Mouse (Mus musculus): ENCODE measurements at regions not wholly inside any gene's neighbourhood (a gene's known extent, or its start where the extent isn't known, plus 50 kb on each side); places are given as distances from the start of the nearest gene placed in this dataset.

- DNase-seq (ENCODE audit: low read depth, low spot score) (no peak), ATAC-seq (no peak)
- in situ Hi-C loops (cut with MboI; ENCODE audit: low pct_unique_long_range_greater_than_20kb): no loop called here
- no peak for TF ChIP-seq CTCF (IDR thresholded peaks at IDR 0.05)
- CTCF ChIA-PET: interaction anchor here (2.1 kb wide), 1 partner anchor 14 kb away, joined by 5 read pairs; no protein-coding TSS in a partner anchor
- POLR2A ChIA-PET: no interaction called here
- no peaks in the 10 kb centered on the region for H3K27me3 ChIP-seq
Measured at GRCm38 (mm10) chr2:79546206-79546605, 88.9 kb upstream of the Itprid2 start.

- DNase-seq (ENCODE audit: low read depth, low spot score): no peak
- TF ChIP-seq CTCF (IDR thresholded peaks at IDR 0.05): no peak
- no peaks in the 10 kb centered on the region for H3K27me3 ChIP-seq
- in situ Hi-C loops (cut with MboI; ENCODE audit: low pct_unique_long_range_greater_than_20kb): no loop called here
- ChIA-PET CTCF (interaction anchor here (1.2 to 1.3 kb wide), 2 partner anchors 14 to 25 kb away, joined by 3 read pairs; no protein-coding TSS in a partner anchor), POLR2A (no interaction called here)
- ATAC-seq: no peak
Measured at GRCm38 (mm10) chr2:79547284-79547683, 87.9 kb upstream of the Itprid2 start.

- ChIA-PET POLR2A (no interaction called here), CTCF (interaction anchor here (1.1 to 1.3 kb wide), 3 partner anchors 15 to 26 kb away, joined by 3 read pairs; no protein-coding TSS in a partner anchor)
- no peaks in the 10 kb centered on the region for H3K27me3 ChIP-seq
- peak; percentile 46 for ATAC-seq
- no peak for DNase-seq (ENCODE audit: low read depth, low spot score)
- TF ChIP-seq CTCF (IDR thresholded peaks at IDR 0.05): no peak
- in situ Hi-C loops (cut with MboI; ENCODE audit: low pct_unique_long_range_greater_than_20kb): no loop called here
Measured at GRCm38 (mm10) chr2:79548039-79548600, 87.0 kb upstream of the Itprid2 start.

GRCm38 (mm10) chr2:79549781-79550180 is 85.4 kb upstream of the Itprid2 start:
- no peak for TF ChIP-seq CTCF (IDR thresholded peaks at IDR 0.05)
- ATAC-seq (no peak), DNase-seq (ENCODE audit: low read depth, low spot score) (no peak)
- CTCF ChIA-PET: interaction anchor here (1.0 to 1.7 kb wide), 2 partner anchors 11 to 28 kb away, joined by 3 to 4 read pairs; no protein-coding TSS in a partner anchor
- no peaks in the 10 kb centered on the region for H3K27me3 ChIP-seq
- in situ Hi-C loops (cut with MboI; ENCODE audit: low pct_unique_long_range_greater_than_20kb): no loop called here
- POLR2A ChIA-PET: no interaction called here

GRCm38 (mm10) chr2:79550432-79550831 is 84.7 kb upstream of the Itprid2 start:
- ATAC-seq: no peak
- POLR2A ChIA-PET: interaction anchor here (0.6 kb wide), 1 partner anchor 464 kb away, joined by 4 read pairs; no protein-coding TSS in a partner anchor
- CTCF ChIA-PET: interaction anchor here (0.8 to 1.7 kb wide), 4 partner anchors 10 to 49 kb away, joined by 3 to 4 read pairs (median 3); no protein-coding TSS in a partner anchor
- in situ Hi-C loops (cut with MboI; ENCODE audit: low pct_unique_long_range_greater_than_20kb): no loop called here
- no peaks in the 10 kb centered on the region for H3K27me3 ChIP-seq
- no peak for TF ChIP-seq CTCF (IDR thresholded peaks at IDR 0.05)
- no peak for DNase-seq (ENCODE audit: low read depth, low spot score)

DNA sequence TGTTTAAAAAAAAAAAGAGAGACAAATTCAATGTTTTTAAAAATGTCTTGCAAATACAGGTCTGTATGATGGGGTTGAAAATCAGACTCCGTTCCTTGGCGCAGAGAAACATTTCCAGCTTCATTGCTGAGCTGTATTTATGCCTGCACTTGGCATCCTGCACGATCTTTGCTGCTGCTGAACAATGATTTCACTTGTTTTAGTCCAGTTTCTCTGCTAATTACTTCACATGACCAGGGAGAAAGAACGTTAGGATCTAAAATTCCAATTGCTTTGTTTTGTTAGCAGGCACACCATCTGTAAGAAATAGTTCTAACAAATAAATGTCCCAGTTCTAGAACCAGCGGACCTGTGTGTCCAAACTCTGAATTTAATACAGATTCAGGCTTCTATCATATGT is 82.7 kb upstream of the Itprid2 start:
- POLR2A ChIA-PET: no interaction called here
- DNase-seq (ENCODE audit: low read depth, low spot score): no peak
- CTCF ChIA-PET: interaction anchor here (1.3 kb wide), 1 partner anchor 28 kb away, joined by 3 read pairs; no protein-coding TSS in a partner anchor
- no peaks in the 10 kb centered on the region for H3K27me3 ChIP-seq
- no peak for ATAC-seq
- TF ChIP-seq CTCF (IDR thresholded peaks at IDR 0.05): no peak
- in situ Hi-C loops (cut with MboI; ENCODE audit: low pct_unique_long_range_greater_than_20kb): no loop called here

DNA sequence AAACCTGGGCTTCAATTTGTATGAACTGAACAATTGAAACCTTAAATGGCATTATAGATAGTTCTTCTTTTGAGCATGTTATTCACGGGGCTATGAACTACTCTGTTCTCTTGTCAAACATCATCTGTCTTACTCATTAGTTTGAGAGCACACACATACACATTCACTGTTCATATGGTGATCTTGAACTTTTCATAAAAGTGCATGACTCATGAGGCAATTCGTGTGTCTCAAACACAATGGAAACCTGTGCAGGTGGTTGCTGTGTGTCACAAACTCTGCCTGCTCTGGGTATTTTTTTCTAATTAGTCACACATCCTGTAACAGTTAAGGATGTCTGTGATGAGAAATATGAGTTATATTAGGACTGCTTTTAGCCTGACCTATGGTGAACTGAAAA is 79.8 kb upstream of the Itprid2 start:
- DNase-seq (ENCODE audit: low read depth, low spot score) (no peak), ATAC-seq (no peak)
- no peak for TF ChIP-seq CTCF (IDR thresholded peaks at IDR 0.05)
- ChIA-PET CTCF (interaction anchor here (1.7 kb wide), 1 partner anchor 13 kb away, joined by 4 read pairs; no protein-coding TSS in a partner anchor), POLR2A (interaction anchor here (1.2 kb wide), 1 partner anchor 35 kb away, joined by 3 read pairs; no protein-coding TSS in a partner anchor)
- in situ Hi-C loops (cut with MboI; ENCODE audit: low pct_unique_long_range_greater_than_20kb): no loop called here
- H3K27me3 ChIP-seq: no peaks in the 10 kb centered on the region

DNA sequence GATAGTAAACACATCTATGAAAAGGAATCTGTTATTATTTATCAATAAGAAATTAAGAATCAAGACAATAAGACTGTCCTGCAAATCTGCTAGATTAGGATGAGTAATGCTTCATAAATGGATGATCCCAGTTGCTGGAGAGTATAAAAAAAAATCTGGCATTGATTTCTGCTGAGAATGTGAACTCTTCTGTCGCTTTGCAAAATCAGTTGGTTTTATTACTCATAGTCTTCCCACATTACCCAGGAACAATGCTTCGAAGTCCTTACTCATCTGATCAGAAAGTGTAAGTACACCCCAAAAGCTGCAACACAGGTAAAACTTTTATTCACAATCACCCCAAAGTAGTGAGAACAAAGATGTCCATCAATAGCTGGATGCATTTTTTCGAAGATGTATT is 77.8 kb upstream of the Itprid2 start:
- ATAC-seq (no peak), DNase-seq (ENCODE audit: low read depth, low spot score) (no peak)
- TF ChIP-seq CTCF (IDR thresholded peaks at IDR 0.05): no peak
- in situ Hi-C loops (cut with MboI; ENCODE audit: low pct_unique_long_range_greater_than_20kb): no loop called here
- POLR2A ChIA-PET: no interaction called here
- no peaks in the 10 kb centered on the region for H3K27me3 ChIP-seq
- CTCF ChIA-PET: no interaction called here

GRCm38 (mm10) chr2:79566280-79566933 is 68.7 kb upstream of the Itprid2 start:
- H3K27me3 ChIP-seq: no peaks in the 10 kb centered on the region
- ATAC-seq (peak; percentile 83), DNase-seq (ENCODE audit: low read depth, low spot score) (peak; percentile 42)
- POLR2A ChIA-PET: interaction anchor here (0.5 to 0.7 kb wide), 2 partner anchors 73 to 579 kb away, joined by 3 read pairs; no protein-coding TSS in a partner anchor
- CTCF ChIA-PET: interaction anchor here (0.7 to 0.9 kb wide), 3 partner anchors 18 to 55 kb away, joined by 3 read pairs; no protein-coding TSS in a partner anchor
- no peak for TF ChIP-seq CTCF (IDR thresholded peaks at IDR 0.05)
- in situ Hi-C loops (cut with MboI; ENCODE audit: low pct_unique_long_range_greater_than_20kb): no loop called here

DNA sequence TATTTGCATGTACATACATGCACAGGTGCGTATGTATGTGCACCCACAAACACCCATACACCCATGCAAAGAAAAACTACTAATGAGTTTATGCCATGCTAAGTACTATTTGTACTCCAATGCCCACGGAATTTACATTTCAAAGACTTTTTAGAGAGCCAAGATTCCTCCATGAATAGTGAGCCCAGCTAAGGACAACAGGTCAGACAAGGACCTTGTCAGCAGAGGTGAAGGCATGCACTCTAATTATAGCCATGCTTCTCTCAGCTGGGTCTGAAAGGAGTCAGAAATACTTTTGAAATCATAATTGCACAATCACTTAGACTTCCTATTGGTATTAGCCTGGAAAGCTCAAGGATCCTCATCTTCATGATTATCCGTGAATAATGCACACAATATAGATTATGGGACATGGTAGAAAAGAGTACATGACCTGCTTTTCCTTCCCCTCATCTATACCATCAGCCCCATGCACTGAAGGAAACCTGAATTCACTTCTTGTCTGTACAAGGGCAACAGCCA is 67.7 kb upstream of the Itprid2 start:
- TF ChIP-seq CTCF (IDR thresholded peaks at IDR 0.05): no peak
- ATAC-seq (no peak), DNase-seq (ENCODE audit: low read depth, low spot score) (no peak)
- in situ Hi-C loops (cut with MboI; ENCODE audit: low pct_unique_long_range_greater_than_20kb): no loop called here
- POLR2A ChIA-PET: no interaction called here
- CTCF ChIA-PET: no interaction called here
- H3K27me3 ChIP-seq: no peaks in the 10 kb centered on the region

- H3K27me3 ChIP-seq: no peaks in the 10 kb centered on the region
- DNase-seq (ENCODE audit: low read depth, low spot score) (no peak), ATAC-seq (no peak)
- ChIA-PET CTCF (interaction anchor here (0.9 to 1.4 kb wide), 3 partner anchors 19 to 47 kb away, joined by 3 to 4 read pairs (median 3); no protein-coding TSS in a partner anchor), POLR2A (no interaction called here)
- in situ Hi-C loops (cut with MboI; ENCODE audit: low pct_unique_long_range_greater_than_20kb): no loop called here
- no peak for TF ChIP-seq CTCF (IDR thresholded peaks at IDR 0.05)
Measured at GRCm38 (mm10) chr2:79569663-79570062, 65.5 kb upstream of the Itprid2 start.
